Mouse (Mus musculus): ENCODE measurements around the gene Ppp6r1. TPM values are rescaled to one million over a fixed set of nuclear protein-coding genes. Genes with fewer than 3 reads are reported as not detected.

The Ppp6r1 gene
- total RNA-seq, 2 experiments from 2014 or later, result 45.0 to 51.2 TPM

- DNase-seq, result no peak
- intact Hi-C loops (cut with DNase I), result no loop called here
- H3K27ac ChIP-seq, result no peak overlapping the region
- H3K4me3 ChIP-seq, result no peak overlapping the region
- no peak for TF ChIP-seq CTCF (IDR thresholded peaks at IDR 0.05)
These were observed 15.4 kb upstream of the Ppp6r1 start for GRCm38 (mm10) chr7:4674114-4674731.

- intact Hi-C loops (cut with DNase I), result no loop called here
- H3K27ac ChIP-seq, result no peak overlapping the region
- no peak for DNase-seq
These were observed 13.1 kb upstream of the Ppp6r1 start for GRCm38 (mm10) chr7:4671956-4672355.

GRCm38 (mm10) chr7:4670655-4671255 lies 11.9 kb upstream of the Ppp6r1 start:
- Histone ChIP-seq H3K4me3 (no peak overlapping the region), H3K27ac (no peak overlapping the region)
- DNase-seq, result no peak
- no peak for TF ChIP-seq CTCF (IDR thresholded peaks at IDR 0.05)
- intact Hi-C loops (cut with DNase I), result no loop called here

More at GRCm38 (mm10) chr7:4671956-4672355, 13.1 kb upstream of the Ppp6r1 start:
- no peak overlapping the region for H3K4me3 ChIP-seq
- no peak for TF ChIP-seq CTCF (IDR thresholded peaks at IDR 0.05)

GRCm38 (mm10) chr7:4669156-4669555 lies 10.3 kb upstream of the Ppp6r1 start:
- DNase-seq, result no peak
- no peak overlapping the region for H3K4me3 ChIP-seq
- intact Hi-C loops (cut with DNase I), result no loop called here
- H3K27ac ChIP-seq, result no peak overlapping the region
- TF ChIP-seq CTCF (IDR thresholded peaks at IDR 0.05), result no peak

- Histone ChIP-seq H3K27ac (no peak overlapping the region), H3K4me3 (no peak overlapping the region)
- no peak for TF ChIP-seq CTCF (IDR thresholded peaks at IDR 0.05)
- DNase-seq, result no peak
- intact Hi-C loops (cut with DNase I), result no loop called here
These were observed 9.7 kb upstream of the Ppp6r1 start for GRCm38 (mm10) chr7:4668506-4668905.

- intact Hi-C loops (cut with DNase I), result no loop called here
- Histone ChIP-seq H3K27ac (no peak overlapping the region), H3K4me3 (no peak overlapping the region)
- no peak for DNase-seq
- TF ChIP-seq CTCF (IDR thresholded peaks at IDR 0.05), result no peak
These were observed 8.1 kb upstream of the Ppp6r1 start for GRCm38 (mm10) chr7:4666871-4667270.

GRCm38 (mm10) chr7:4663742-4664141 lies 4.9 kb upstream of the Ppp6r1 start:
- Histone ChIP-seq H3K27ac (no peak overlapping the region), H3K4me3 (no peak overlapping the region)
- no peak for DNase-seq
- intact Hi-C loops (cut with DNase I), result no loop called here
- TF ChIP-seq CTCF (IDR thresholded peaks at IDR 0.05), result no peak

GRCm38 (mm10) chr7:4663179-4663578 lies 4.4 kb upstream of the Ppp6r1 start:
- TF ChIP-seq CTCF (IDR thresholded peaks at IDR 0.05), result no peak
- no peak overlapping the region for H3K27ac ChIP-seq
- intact Hi-C loops (cut with DNase I), result no loop called here
- no peak for DNase-seq
- no peak overlapping the region for H3K4me3 ChIP-seq

GRCm38 (mm10) chr7:4659911-4660443 lies 1.2 kb upstream of the Ppp6r1 start:
- H3K27ac ChIP-seq, result peak overlapping the region; percentile 99
- TF ChIP-seq CTCF (IDR thresholded peaks at IDR 0.05), result no peak
- peak overlapping the region; percentile 84 for H3K4me3 ChIP-seq
- intact Hi-C loops (cut with DNase I), result loop anchor here (1.0 to 10.0 kb wide), 2 partner anchors 25 to 135 kb away; partner anchors contain the start of genes Hspbp1 and Rpl28
- no peak for DNase-seq

- TF ChIP-seq CTCF (IDR thresholded peaks at IDR 0.05), result no peak
- H3K4me3 ChIP-seq, result peak overlapping the region; percentile 84
- peak overlapping the region; percentile 99 for H3K27ac ChIP-seq
- DNase-seq, result no peak
- intact Hi-C loops (cut with DNase I), result loop anchor here (10.0 kb wide), 1 partner anchor 136 kb away; the partner anchor contains the start of gene Rpl28
These were observed 501 bp downstream of the Ppp6r1 start for GRCm38 (mm10) chr7:4658128-4658907.

GRCm38 (mm10) chr7:4657521-4658127 lies 1.2 kb downstream of the Ppp6r1 start:
- TF ChIP-seq CTCF (IDR thresholded peaks at IDR 0.05), result no peak
- no peak for DNase-seq
- H3K27ac ChIP-seq, result peak overlapping the region; percentile 99
- H3K4me3 ChIP-seq, result peak overlapping the region; percentile 84
- intact Hi-C loops (cut with DNase I), result loop anchor here (10.0 kb wide), 1 partner anchor 137 kb away; the partner anchor contains the start of gene Rpl28

- no peak for DNase-seq
- H3K27ac ChIP-seq, result peak overlapping the region; percentile 99
- no peak for TF ChIP-seq CTCF (IDR thresholded peaks at IDR 0.05)
- H3K4me3 ChIP-seq, result peak overlapping the region; percentile 84
- intact Hi-C loops (cut with DNase I), result loop anchor here (10.0 kb wide), 1 partner anchor 138 kb away; the partner anchor contains the start of gene Rpl28
These were observed 2.0 kb downstream of the Ppp6r1 start for GRCm38 (mm10) chr7:4656818-4657217.

All from gastrocnemius, adult 2 months (tissue).